Mouse (Mus musculus) lung, embryonic 14.5 days (tissue): ENCODE measurements at regions not wholly inside any gene's neighbourhood (a gene's known extent, or its start where the extent isn't known, plus 50 kb on each side); places are given as distances from the start of the nearest gene placed in this dataset.

Source experiments
- ATAC-seq: fragments of 200-750 bp; cut with Nextera tagmentation; 2 replicates; pipeline ENCODE4 v1.8.0; 2017; ENCODE audit warnings: mild to moderate bottlenecking, moderate TSS enrichment, moderate library complexity; ENCODE audit not compliant: insufficient read depth
- DNase-seq: peaks from one replicate; pipeline ENCODE4 v3.0.0-alpha.2; 2015
- H3K27ac ChIP-seq: fragments of 300-500 bp; sonication (generic); 2 replicates; pipeline ENCODE4 v1.5.1; 2014; ENCODE audit warnings: low read depth, mild to moderate bottlenecking, moderate library complexity
- H3K27me3 ChIP-seq: fragments of 300-500 bp; sonication (generic); 2 replicates; pipeline ENCODE4 v1.6.1; 2014; ENCODE audit warnings: low read length, control low read depth; ENCODE audit not compliant: insufficient read depth
- H3K36me3 ChIP-seq: fragments of 300-500 bp; sonication (generic); 2 replicates; pipeline ENCODE4 v1.6.1; 2014; ENCODE audit warnings: control low read depth; ENCODE audit not compliant: insufficient read depth
- H3K4me1 ChIP-seq: fragments of 300-500 bp; sonication (generic); 2 replicates; pipeline ENCODE4 v1.6.1; 2014; ENCODE audit warnings: antibody characterized with exemption, control low read depth; ENCODE audit not compliant: insufficient read depth
- H3K4me2 ChIP-seq: fragments of 300-500 bp; sonication (generic); 2 replicates; pipeline ENCODE4 v1.6.1; 2014; ENCODE audit warnings: mild to moderate bottlenecking
- H3K4me3 ChIP-seq: fragments of 300-500 bp; sonication (generic); 2 replicates; pipeline ENCODE4 v1.5.1; 2014; ENCODE audit warnings: low read depth, low read length
- H3K9ac ChIP-seq: fragments of 300-500 bp; sonication (generic); 2 replicates; pipeline ENCODE4 v1.6.1; 2014
- H3K9me3 ChIP-seq: fragments of 300-500 bp; sonication (generic); 2 replicates; pipeline ENCODE4 v1.6.1; 2016; ENCODE audit warnings: low read depth, low read length, control low read depth
- CTCF ChIP-seq: IDR thresholded peaks from 2 replicates; pipeline ENCODE4 v1.5.1; 2016; ENCODE audit warnings: antibody characterized with exemption, low read depth
- WGBS: fragments of 180-500 bp; shearing (Covaris S2); extraction: QIAGEN DNeasy Blood & Tissue Kit; methylation state at CpG from one replicate; pipeline ENCODE4 v1.1.7; 2014; 5-methylcytosine and 5-hydroxymethylcytosine counted together

GRCm38 (mm10) chr7:66521522-66521921 is 94.2 kb upstream of the Aldh1a3 start:
- Histone ChIP-seq H3K36me3 (no peaks in the 10 kb centered on the region), H3K4me2 (no peak overlapping the region), H3K4me3 (no peak overlapping the region), H3K9ac (no peak overlapping the region), H3K9me3 (no peaks in the 10 kb centered on the region), H3K27me3 (no peaks in the 10 kb centered on the region), H3K27ac (no peak overlapping the region), H3K4me1 (peaks cover 4% of the 10 kb centered on the region; the same call in 1 of the 2 replicates)
- DNase-seq: no peak
- TF ChIP-seq CTCF: no peak
- whole genome bisulfite sequencing: 93% methylated on average over 2 of the region's 2 CpGs
- no peak for ATAC-seq

DNA sequence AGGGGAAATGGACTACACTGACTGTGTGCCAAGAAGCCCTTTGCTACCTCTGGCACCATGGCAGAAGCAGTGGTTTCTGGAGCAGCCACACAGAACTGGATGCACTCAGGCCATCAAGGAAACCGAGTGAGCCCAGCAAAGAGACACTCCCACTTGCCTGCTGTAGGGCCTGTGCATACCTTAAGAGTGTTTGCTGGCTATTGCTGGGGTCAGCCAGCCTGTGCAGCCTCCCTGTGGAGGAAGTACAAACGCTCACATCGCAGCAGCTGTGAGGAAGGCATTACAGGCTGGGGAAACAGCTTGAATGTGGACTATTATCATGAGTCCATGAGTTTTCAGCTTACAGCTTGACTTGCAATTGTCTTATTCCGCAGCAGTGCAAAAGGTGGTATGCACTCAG is 88.8 kb upstream of the Aldh1a3 start:
- H3K4me3 ChIP-seq: no peak overlapping the region
- no peak for TF ChIP-seq CTCF
- no peak overlapping the region for H3K4me2 ChIP-seq
- no peak overlapping the region for H3K9ac ChIP-seq
- no peaks in the 10 kb centered on the region for H3K36me3 ChIP-seq
- H3K9me3 ChIP-seq: peaks cover 5% of the 10 kb centered on the region; the same call in 1 of the 2 replicates
- ATAC-seq (no peak), DNase-seq (peak; percentile 14)
- no peak overlapping the region; the same call in 1 of the 2 replicates for H3K27ac ChIP-seq
- no peaks in the 10 kb centered on the region for H3K4me1 ChIP-seq
- WGBS: 36% methylated on average over 4 of the region's 4 CpGs
- H3K27me3 ChIP-seq: no peaks in the 10 kb centered on the region

DNA sequence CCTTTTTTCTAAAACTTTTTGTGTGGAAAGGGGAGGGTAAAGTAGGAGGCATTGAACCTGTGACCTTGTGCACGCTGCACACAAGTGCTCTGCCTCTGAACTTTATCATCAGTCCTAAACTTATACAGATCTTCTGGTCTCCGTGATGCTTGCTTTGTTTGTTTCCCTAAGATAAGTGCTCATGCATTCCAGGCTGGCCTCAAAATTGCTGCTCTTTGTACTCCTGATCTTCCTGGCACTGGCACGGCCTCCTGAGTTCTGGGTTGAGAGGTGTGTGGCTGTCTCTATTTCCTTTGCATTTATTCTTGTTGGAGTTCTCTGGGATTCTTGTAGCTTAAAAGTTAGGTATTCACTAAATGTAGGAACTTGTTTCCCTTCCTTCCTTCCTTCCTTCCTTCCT is 86.1 kb upstream of the Aldh1a3 start:
- ATAC-seq: no peak

DNA sequence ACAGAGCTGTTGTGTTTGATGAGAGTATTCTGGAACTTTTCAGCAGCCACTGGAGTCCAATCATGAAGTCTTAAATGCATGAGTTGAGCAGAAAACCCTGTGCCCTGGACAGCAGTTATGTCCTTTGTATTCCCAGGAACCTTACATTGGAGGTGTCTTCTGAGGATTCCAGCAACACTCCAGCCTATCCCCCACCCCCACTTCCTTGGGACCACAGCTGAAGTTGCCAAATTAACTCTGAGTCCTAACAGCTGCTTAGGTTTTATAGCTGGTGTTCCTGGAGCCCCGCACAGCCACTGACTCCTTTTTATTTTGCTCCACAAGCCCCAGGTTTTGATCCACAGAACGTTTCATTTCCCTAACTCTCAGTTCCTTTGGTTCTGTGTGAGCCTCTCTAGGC is 78.4 kb upstream of the Aldh1a3 start:
- TF ChIP-seq CTCF: no peak
- Histone ChIP-seq H3K4me2 (no peak overlapping the region), H3K4me1 (no peaks in the 10 kb centered on the region), H3K9ac (no peak overlapping the region), H3K27me3 (no peaks in the 10 kb centered on the region), H3K27ac (no peak overlapping the region; the same call in 1 of the 2 replicates), H3K4me3 (no peak overlapping the region), H3K9me3 (peaks cover 2% of the 10 kb centered on the region; the same call in 1 of the 2 replicates), H3K36me3 (no peaks in the 10 kb centered on the region)
- WGBS: 59% methylated on average over 2 of the region's 2 CpGs
- ATAC-seq (no peak), DNase-seq (peak; percentile 27)

More for the DNA sequence above, 86.1 kb upstream of the Aldh1a3 start:
- WGBS: 13% methylated on average over 3 of the region's 3 CpGs
- DNase-seq: no peak
- no peak overlapping the region for H3K9ac ChIP-seq
- H3K27me3 ChIP-seq: no peaks in the 10 kb centered on the region
- H3K4me2 ChIP-seq: no peak overlapping the region
- H3K27ac ChIP-seq: no peak overlapping the region
- TF ChIP-seq CTCF: no peak
- no peaks in the 10 kb centered on the region for H3K36me3 ChIP-seq
- no peak overlapping the region for H3K4me3 ChIP-seq
- no peaks in the 10 kb centered on the region for H3K4me1 ChIP-seq
- peaks cover 5% of the 10 kb centered on the region; the same call in 1 of the 2 replicates for H3K9me3 ChIP-seq

GRCm38 (mm10) chr7:66504519-66504918 is 77.2 kb upstream of the Aldh1a3 start:
- no peak for TF ChIP-seq CTCF
- 91% methylated on average over 4 of the region's 4 CpGs for WGBS
- H3K9me3 ChIP-seq: peaks cover 2% of the 10 kb centered on the region; the same call in 1 of the 2 replicates
- H3K9ac ChIP-seq: no peak overlapping the region
- DNase-seq (no peak), ATAC-seq (no peak)
- no peaks in the 10 kb centered on the region for H3K4me1 ChIP-seq
- H3K36me3 ChIP-seq: no peaks in the 10 kb centered on the region
- no peaks in the 10 kb centered on the region for H3K27me3 ChIP-seq
- no peak overlapping the region for H3K4me2 ChIP-seq
- H3K27ac ChIP-seq: no peak overlapping the region
- no peak overlapping the region for H3K4me3 ChIP-seq

GRCm38 (mm10) chr7:66501425-66501824 is 74.1 kb upstream of the Aldh1a3 start:
- H3K9me3 ChIP-seq: no peaks in the 10 kb centered on the region
- WGBS: 43% methylated on average over 6 of the region's 6 CpGs
- H3K4me3 ChIP-seq: no peak overlapping the region
- no peaks in the 10 kb centered on the region for H3K27me3 ChIP-seq
- H3K36me3 ChIP-seq: no peaks in the 10 kb centered on the region
- H3K27ac ChIP-seq: no peak overlapping the region
- no peak overlapping the region for H3K9ac ChIP-seq
- ATAC-seq (no peak), DNase-seq (no peak)
- TF ChIP-seq CTCF: no peak
- H3K4me1 ChIP-seq: no peaks in the 10 kb centered on the region
- H3K4me2 ChIP-seq: no peak overlapping the region

DNA sequence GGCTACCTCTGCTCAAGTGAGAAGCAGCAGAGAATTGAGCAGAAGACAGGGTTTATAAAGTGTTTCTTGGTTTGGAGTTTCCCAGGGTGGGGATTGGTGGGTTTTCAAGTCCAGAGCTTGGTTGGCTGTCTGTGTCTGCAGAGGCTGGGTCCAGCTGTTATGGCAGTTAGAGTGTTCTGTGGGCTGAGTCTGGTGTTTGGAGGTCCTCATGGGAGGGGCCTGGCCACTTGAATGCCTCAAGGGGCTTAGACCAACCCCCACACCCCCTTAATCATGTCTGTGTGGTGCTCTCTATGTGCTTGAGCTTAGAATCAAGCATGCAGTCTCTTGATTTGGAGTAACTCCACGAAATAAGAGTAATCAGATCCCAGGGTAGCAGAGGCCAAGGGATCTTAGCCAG is 70.2 kb upstream of the Aldh1a3 start:
- 46% methylated on average over 1 of the region's 1 CpGs for WGBS
- Histone ChIP-seq H3K4me1 (no peaks in the 10 kb centered on the region), H3K4me3 (no peak overlapping the region), H3K36me3 (no peaks in the 10 kb centered on the region), H3K9me3 (no peaks in the 10 kb centered on the region), H3K4me2 (no peak overlapping the region), H3K27me3 (no peaks in the 10 kb centered on the region), H3K9ac (no peak overlapping the region), H3K27ac (no peak overlapping the region)
- no peak for ATAC-seq
- TF ChIP-seq CTCF: no peak
- DNase-seq: no peak
